Mouse (Mus musculus): ENCODE data around the gene Il10ra.

The Il10ra gene

GRCm38 (mm10) chr9:45255967-45256366, 13.0 kb downstream of the Il10ra start:
- no peak for DNase-seq

- no peak for DNase-seq
These were observed 13.5 kb downstream of the Il10ra start for GRCm38 (mm10) chr9:45255431-45255830.

- DNase-seq = no peak
These were observed 14.3 kb downstream of the Il10ra start for GRCm38 (mm10) chr9:45254605-45255004.

- no peak for DNase-seq
These were observed 14.9 kb downstream of the Il10ra start for GRCm38 (mm10) chr9:45254021-45254420.

- DNase-seq = no peak
These were observed 16.6 kb downstream of the Il10ra start for GRCm38 (mm10) chr9:45252395-45252794.

GRCm38 (mm10) chr9:45251990-45252389, 17.0 kb downstream of the Il10ra start:
- no peak for DNase-seq

- no peak for DNase-seq
These were observed 17.7 kb downstream of the Il10ra start for GRCm38 (mm10) chr9:45251281-45251680.

GRCm38 (mm10) chr9:45250306-45250705, 18.6 kb downstream of the Il10ra start:
- DNase-seq = no peak

GRCm38 (mm10) chr9:45247536-45247935, 21.4 kb downstream of the Il10ra start:
- DNase-seq = no peak

- no peak for DNase-seq
These were observed 22.9 kb downstream of the Il10ra start for GRCm38 (mm10) chr9:45246060-45246459.

- DNase-seq = no peak
These were observed 23.5 kb downstream of the Il10ra start for GRCm38 (mm10) chr9:45245432-45245831.

GRCm38 (mm10) chr9:45241397-45241796, 27.6 kb downstream of the Il10ra start:
- no peak for DNase-seq

- DNase-seq = no peak
These were observed 32.2 kb downstream of the Il10ra start for GRCm38 (mm10) chr9:45236744-45237143.

GRCm38 (mm10) chr9:45235668-45236227, 33.2 kb downstream of the Il10ra start:
- no peak for DNase-seq

GRCm38 (mm10) chr9:45229359-45229758, 39.6 kb downstream of the Il10ra start:
- no peak for DNase-seq

- peak; percentile 90 for DNase-seq
These were observed 47.4 kb downstream of the Il10ra start for GRCm38 (mm10) chr9:45221567-45221966.

GRCm38 (mm10) chr9:45219644-45220043, 49.3 kb downstream of the Il10ra start:
- DNase-seq = no peak

GRCm38 (mm10) chr9:45215526-45216179, 53.3 kb downstream of the Il10ra start:
- no peak for DNase-seq

- no peak for DNase-seq
These were observed 56.9 kb downstream of the Il10ra start for GRCm38 (mm10) chr9:45212001-45212400.

GRCm38 (mm10) chr9:45207015-45207743, 61.8 kb downstream of the Il10ra start:
- DNase-seq = no peak

GRCm38 (mm10) chr9:45206121-45206520, 62.8 kb downstream of the Il10ra start:
- DNase-seq = no peak

GRCm38 (mm10) chr9:45205143-45205542, 63.8 kb downstream of the Il10ra start:
- no peak for DNase-seq
